Mouse (Mus musculus) kidney, adult 2 months (tissue): ENCODE data around the gene Ptpn14. TPM values are rescaled to one million over a fixed set of nuclear protein-coding genes. Genes with fewer than 3 reads are reported as not detected.

Source experiments
- DNase-seq: peaks from one replicate; pipeline ENCODE4 v3.0.0; 2021
- H3K27ac ChIP-seq: fragments of 200-500 bp; 2 replicates; pipeline ENCODE4 v1.5.1; 2012; ENCODE audit warnings: low read depth, low read length, control low read depth, inconsistent platforms; ENCODE audit not compliant: insufficient read depth
- H3K27me3 ChIP-seq: fragments of 200-500 bp; replicated peaks from 2 replicates; pipeline ENCODE4 v1.6.1; 2012; ENCODE audit warnings: mild to moderate bottlenecking, moderate library complexity, low read length, inconsistent platforms; ENCODE audit not compliant: control insufficient read depth, insufficient read depth
- H3K36me3 ChIP-seq: fragments of 200-500 bp; 2 replicates; pipeline ENCODE4 v1.6.1; 2012; ENCODE audit warnings: mild to moderate bottlenecking, moderate library complexity, low read length, inconsistent platforms; ENCODE audit not compliant: control insufficient read depth, insufficient read depth
- H3K4me1 ChIP-seq: fragments of 200-500 bp; 2 replicates; pipeline ENCODE4 v1.6.1; 2011; ENCODE audit warnings: low read length; ENCODE audit not compliant: control insufficient read depth, insufficient read depth
- H3K4me3 ChIP-seq: fragments of 200-500 bp; 2 replicates; pipeline ENCODE4 v1.5.1; 2011; ENCODE audit warnings: mild to moderate bottlenecking, low read depth, low read length, control low read depth; ENCODE audit not compliant: insufficient read depth
- CTCF ChIP-seq: fragments of 200-500 bp; conservative IDR thresholded peaks from 2 replicates; pipeline ENCODE4 v1.5.1; 2011; ENCODE audit warnings: low read depth, mild to moderate bottlenecking, control low read depth, low read length, moderate library complexity, mixed read lengths; ENCODE audit not compliant: insufficient read depth, insufficient read length
- POLR2A ChIP-seq: fragments of 200-500 bp; IDR thresholded peaks from one replicate; pipeline ENCODE4 v1.6.1; 2011; ENCODE audit warnings: low read depth, low read length, control low read depth
- whole genome bisulfite sequencing: fragments of 180-500 bp; shearing (Covaris S2); methylation state at CpG from one replicate; pipeline ENCODE4 v1.1.7; 2018; 5-methylcytosine and 5-hydroxymethylcytosine counted together
- polyA plus RNA-seq: library from polyadenylated mRNA; depleted of rRNA; stranded (reverse); fragments of >200 nt; gene quantifications from 2 replicates; pipeline ENCODE4 v1.2.3, GENCODE M21; 2012

The Ptpn14 gene
- polyA plus RNA-seq, 1 experiment, result 11.2 TPM

- no peaks in the 10 kb centered on the region for H3K36me3 ChIP-seq
- H3K4me1 ChIP-seq, result 0 out of 2 replicates have a peak, but pooled peaks cover 3% of the 10 kb centered on the region
- no peaks in the 10 kb centered on the region for H3K27me3 ChIP-seq
- WGBS, result 76% methylated on average over 7 of the region's 7 CpGs
- H3K27ac ChIP-seq, result no peak overlapping the region
- no peak overlapping the region for H3K4me3 ChIP-seq
- no peak for DNase-seq
- no peak for TF ChIP-seq POLR2A
- no peak for TF ChIP-seq CTCF
Observed at GRCm38 (mm10) chr1:189740075-189740474, 12.0 kb downstream of the Ptpn14 start.

- H3K4me3 ChIP-seq, result no peak overlapping the region
- DNase-seq, result peak; percentile 40
- peaks cover 9% of the 10 kb centered on the region; the same call in 1 of the 2 replicates for H3K4me1 ChIP-seq
- H3K36me3 ChIP-seq, result no peaks in the 10 kb centered on the region
- TF ChIP-seq CTCF (no peak), POLR2A (no peak)
- 48% methylated on average over 5 of the region's 5 CpGs for WGBS
- H3K27ac ChIP-seq, result no peak overlapping the region
- H3K27me3 ChIP-seq, result no peaks in the 10 kb centered on the region
Observed at GRCm38 (mm10) chr1:189742041-189742440, 14.0 kb downstream of the Ptpn14 start.

GRCm38 (mm10) chr1:189743136-189743535 lies 15.1 kb downstream of the Ptpn14 start:
- WGBS, result 77% methylated on average over 5 of the region's 5 CpGs
- Histone ChIP-seq H3K36me3 (no peaks in the 10 kb centered on the region), H3K27ac (no peak overlapping the region), H3K27me3 (no peaks in the 10 kb centered on the region), H3K4me3 (no peak overlapping the region), H3K4me1 (peaks cover 10% of the 10 kb centered on the region; the same call in 1 of the 2 replicates)
- TF ChIP-seq CTCF, result no peak
- TF ChIP-seq POLR2A, result no peak
- no peak for DNase-seq

- no peak overlapping the region for H3K4me3 ChIP-seq
- WGBS, result 43% methylated on average over 4 of the region's 4 CpGs
- peak; percentile 42 for DNase-seq
- no peak overlapping the region for H3K27ac ChIP-seq
- H3K36me3 ChIP-seq, result no peaks in the 10 kb centered on the region
- no peaks in the 10 kb centered on the region for H3K27me3 ChIP-seq
- H3K4me1 ChIP-seq, result peaks cover 12% of the 10 kb centered on the region
- TF ChIP-seq POLR2A (no peak), CTCF (no peak)
Observed at GRCm38 (mm10) chr1:189744914-189745710, 17.0 kb downstream of the Ptpn14 start.

GRCm38 (mm10) chr1:189746520-189746919 lies 18.5 kb downstream of the Ptpn14 start:
- DNase-seq, result no peak
- Histone ChIP-seq H3K4me1 (peaks cover 12% of the 10 kb centered on the region), H3K4me3 (no peak overlapping the region), H3K27me3 (no peaks in the 10 kb centered on the region), H3K27ac (no peak overlapping the region), H3K36me3 (no peaks in the 10 kb centered on the region)
- TF ChIP-seq CTCF (no peak), POLR2A (no peak)
- 64% methylated on average over 4 of the region's 4 CpGs for WGBS

- WGBS, result 88% methylated on average over 4 of the region's 4 CpGs
- Histone ChIP-seq H3K4me3 (no peak overlapping the region), H3K4me1 (peaks cover 12% of the 10 kb centered on the region), H3K27ac (peak overlapping the region; percentile 4), H3K36me3 (no peaks in the 10 kb centered on the region), H3K27me3 (no peaks in the 10 kb centered on the region)
- no peak for TF ChIP-seq POLR2A
- TF ChIP-seq CTCF, result no peak
- DNase-seq, result no peak
Observed at GRCm38 (mm10) chr1:189749789-189750188, 21.7 kb downstream of the Ptpn14 start.

- no peaks in the 10 kb centered on the region for H3K27me3 ChIP-seq
- no peak overlapping the region for H3K4me3 ChIP-seq
- peak overlapping the region; percentile 4; the same call in 1 of the 2 replicates for H3K27ac ChIP-seq
- DNase-seq, result no peak
- H3K36me3 ChIP-seq, result no peaks in the 10 kb centered on the region
- WGBS, result 51% methylated on average over 5 of the region's 5 CpGs
- peaks cover 8% of the 10 kb centered on the region for H3K4me1 ChIP-seq
- no peak for TF ChIP-seq CTCF
- TF ChIP-seq POLR2A, result no peak
Observed at GRCm38 (mm10) chr1:189750233-189750632, 22.2 kb downstream of the Ptpn14 start.
